Mouse (Mus musculus): ENCODE data around the gene Slc38a4. TPM values are rescaled to one million over a fixed set of nuclear protein-coding genes. Genes with fewer than 3 reads are reported as not detected.
A peak's percentile ranks its signal among the peaks of the same experiment; 100 is the strongest.

Slc38a4 gene
- total and polyA plus RNA-seq, 2 experiments, result 659 to 1,197 TPM

DNA sequence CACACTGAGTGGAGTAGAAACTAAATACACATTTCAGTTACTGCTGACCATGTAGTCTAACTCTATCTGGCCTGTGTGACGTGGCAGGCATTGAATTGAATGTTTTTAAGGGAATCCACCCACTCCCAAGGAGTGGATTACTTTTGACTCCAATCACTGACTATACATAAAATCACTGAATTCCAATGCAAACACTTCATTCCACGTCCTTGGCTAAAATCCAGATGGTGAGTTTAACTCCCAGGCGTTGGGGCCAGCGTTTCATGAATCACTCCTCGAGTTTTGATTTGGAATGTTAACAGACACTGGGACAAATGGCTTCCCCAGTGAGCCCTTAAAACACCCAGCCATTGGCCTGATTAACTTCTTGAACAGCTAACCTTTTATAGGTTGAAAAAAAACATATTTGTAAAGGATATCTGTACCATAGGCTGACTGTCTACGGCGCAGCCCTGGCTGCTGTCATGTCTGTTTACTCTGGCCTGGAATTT, 13.7 kb downstream of the Slc38a4 start:
- Histone ChIP-seq H3K4me1 (ENCODE audit: control insufficient read depth, insufficient read depth, low read length) (peaks cover 36% of the 10 kb centered on the region), H3K4me3 (ENCODE audit: insufficient read depth, low read depth, low read length) (no peak overlapping the region), H3K9ac (ENCODE audit: low read depth, low read length) (no peak overlapping the region; the same call in 1 of the 2 replicates), H3K36me3 (ENCODE audit: control insufficient read depth, insufficient read depth, low read length) (peaks cover 2% of the 10 kb centered on the region; the same call in 1 of the 2 replicates), H3K79me2 (ENCODE audit: control insufficient read depth, insufficient read depth, low read length) (no peaks in the 10 kb centered on the region; the same call in 1 of the 2 replicates), H3K27me3 (ENCODE audit: control insufficient read depth, insufficient read depth, low read length) (no peaks in the 10 kb centered on the region), H3K27ac (replicated peaks; ENCODE audit: insufficient read depth, low read depth, low read length) (peak overlapping the region; percentile 98)
- WGBS, result 21% methylated on average over 7 of the region's 7 CpGs
- TF ChIP-seq CTCF (IDR thresholded peaks at IDR 0.05; ENCODE audit: low read depth, low read length) (no peak), POLR2A (IDR thresholded peaks at IDR 0.05; ENCODE audit: extremely low read depth, insufficient read depth, low read length) (no peak)
- peak; percentile 53 for DNase-seq (ENCODE audit: extremely low read depth, low read depth, low spot score)

DNA sequence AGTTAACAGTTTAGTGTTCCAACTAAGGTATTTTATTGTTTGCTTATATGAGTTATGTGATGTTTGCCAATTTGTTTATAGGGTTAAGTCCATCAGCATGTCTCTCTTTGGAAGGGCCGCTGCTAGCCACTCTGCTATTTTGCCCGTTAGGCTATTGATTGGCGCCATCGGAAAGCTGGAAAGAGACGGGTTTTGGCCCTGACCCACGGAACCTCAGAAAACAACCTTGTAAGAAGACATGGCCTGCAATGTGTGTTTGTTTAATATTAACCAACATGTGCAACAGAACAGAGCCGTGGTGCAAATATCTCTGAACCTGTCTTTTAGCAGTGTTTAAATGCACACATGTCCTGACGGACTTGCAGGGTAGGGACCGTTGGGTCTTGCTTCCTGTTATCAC, 14.6 kb downstream of the Slc38a4 start:
- no peaks in the 10 kb centered on the region for H3K27me3 ChIP-seq (ENCODE audit: control insufficient read depth, insufficient read depth, low read length)
- peaks cover 40% of the 10 kb centered on the region for H3K4me1 ChIP-seq (ENCODE audit: control insufficient read depth, insufficient read depth, low read length)
- no peak overlapping the region; the same call in 1 of the 2 replicates for H3K4me3 ChIP-seq (ENCODE audit: insufficient read depth, low read depth, low read length)
- H3K9ac ChIP-seq (ENCODE audit: low read depth, low read length), result peak overlapping the region; percentile 61
- WGBS, result 23% methylated on average over 9 of the region's 9 CpGs
- peak; percentile 98 for DNase-seq (ENCODE audit: extremely low read depth, low read depth, low spot score)
- TF ChIP-seq POLR2A (IDR thresholded peaks at IDR 0.05; ENCODE audit: extremely low read depth, insufficient read depth, low read length) (no peak), CTCF (IDR thresholded peaks at IDR 0.05; ENCODE audit: low read depth, low read length) (no peak)
- no peaks in the 10 kb centered on the region; the same call in 1 of the 2 replicates for H3K79me2 ChIP-seq (ENCODE audit: control insufficient read depth, insufficient read depth, low read length)
- H3K27ac ChIP-seq (replicated peaks; ENCODE audit: insufficient read depth, low read depth, low read length), result peak overlapping the region; percentile 98
- no peaks in the 10 kb centered on the region; the same call in 1 of the 2 replicates for H3K36me3 ChIP-seq (ENCODE audit: control insufficient read depth, insufficient read depth, low read length)

DNA sequence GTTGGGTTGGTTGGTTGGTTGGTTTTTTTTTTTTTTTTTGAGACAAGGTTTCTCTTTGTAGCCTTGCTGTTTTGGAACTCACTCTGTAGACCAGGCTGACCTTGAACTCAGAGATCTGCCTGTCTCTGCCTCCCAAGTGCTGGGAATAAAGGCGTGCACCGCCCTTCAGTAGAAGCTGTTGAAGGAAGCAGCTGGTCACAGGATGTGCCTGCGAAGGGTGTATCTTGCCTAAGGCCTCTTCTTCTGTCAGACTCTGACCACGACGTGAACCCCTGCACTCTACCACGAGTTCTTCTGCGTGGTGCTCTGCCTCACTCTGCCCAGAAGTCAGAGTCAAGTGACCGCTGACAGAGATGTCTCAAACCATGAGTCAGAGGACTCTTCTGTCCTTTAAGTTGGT, 18.0 kb downstream of the Slc38a4 start:
- Histone ChIP-seq H3K27me3 (ENCODE audit: control insufficient read depth, insufficient read depth, low read length) (no peaks in the 10 kb centered on the region), H3K79me2 (ENCODE audit: control insufficient read depth, insufficient read depth, low read length) (0 out of 2 replicates have a peak, but pooled peaks cover 3% of the 10 kb centered on the region), H3K4me3 (ENCODE audit: insufficient read depth, low read depth, low read length) (no peak overlapping the region), H3K4me1 (ENCODE audit: control insufficient read depth, insufficient read depth, low read length) (peaks cover 35% of the 10 kb centered on the region), H3K27ac (replicated peaks; ENCODE audit: insufficient read depth, low read depth, low read length) (0 out of 2 replicates have a peak overlapping the region, but pooled peaks have one; percentile 18), H3K9ac (ENCODE audit: low read depth, low read length) (no peak overlapping the region), H3K36me3 (ENCODE audit: control insufficient read depth, insufficient read depth, low read length) (no peaks in the 10 kb centered on the region)
- 87% methylated on average over 8 of the region's 8 CpGs for WGBS
- TF ChIP-seq CTCF (IDR thresholded peaks at IDR 0.05; ENCODE audit: low read depth, low read length), result no peak
- no peak for TF ChIP-seq POLR2A (IDR thresholded peaks at IDR 0.05; ENCODE audit: extremely low read depth, insufficient read depth, low read length)
- DNase-seq (ENCODE audit: extremely low read depth, low read depth, low spot score), result no peak

DNA sequence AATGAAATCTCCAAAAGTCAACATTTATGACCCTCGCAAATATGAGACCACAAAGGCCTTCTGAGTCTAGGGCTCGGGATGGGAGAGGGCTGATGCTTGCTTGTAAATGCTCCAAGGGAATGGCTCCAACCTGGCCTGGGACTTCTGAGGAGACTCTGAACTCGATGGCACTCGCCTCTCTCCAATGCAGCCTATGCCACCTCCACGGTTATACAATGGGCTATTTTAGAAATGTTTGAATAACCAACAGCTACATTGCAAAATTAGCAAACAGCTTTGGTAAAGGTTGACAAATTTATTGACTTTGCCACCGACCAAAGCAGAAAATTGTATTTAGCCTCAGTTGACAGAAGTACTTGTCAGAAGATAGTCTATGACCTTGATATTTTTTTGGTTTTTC, 19.9 kb downstream of the Slc38a4 start:
- H3K9ac ChIP-seq (ENCODE audit: low read depth, low read length), result no peak overlapping the region
- H3K27me3 ChIP-seq (ENCODE audit: control insufficient read depth, insufficient read depth, low read length), result no peaks in the 10 kb centered on the region
- no peaks in the 10 kb centered on the region for H3K36me3 ChIP-seq (ENCODE audit: control insufficient read depth, insufficient read depth, low read length)
- H3K4me1 ChIP-seq (ENCODE audit: control insufficient read depth, insufficient read depth, low read length), result peaks cover 28% of the 10 kb centered on the region
- peak; percentile 98 for DNase-seq (ENCODE audit: extremely low read depth, low read depth, low spot score)
- no peak overlapping the region for H3K4me3 ChIP-seq (ENCODE audit: insufficient read depth, low read depth, low read length)
- 25% methylated on average over 6 of the region's 6 CpGs for WGBS
- TF ChIP-seq CTCF (IDR thresholded peaks at IDR 0.05; ENCODE audit: low read depth, low read length) (no peak), POLR2A (IDR thresholded peaks at IDR 0.05; ENCODE audit: extremely low read depth, insufficient read depth, low read length) (no peak)
- 0 out of 2 replicates have a peak, but pooled peaks cover 3% of the 10 kb centered on the region for H3K79me2 ChIP-seq (ENCODE audit: control insufficient read depth, insufficient read depth, low read length)
- peak overlapping the region; percentile 42 for H3K27ac ChIP-seq (replicated peaks; ENCODE audit: insufficient read depth, low read depth, low read length)

DNA sequence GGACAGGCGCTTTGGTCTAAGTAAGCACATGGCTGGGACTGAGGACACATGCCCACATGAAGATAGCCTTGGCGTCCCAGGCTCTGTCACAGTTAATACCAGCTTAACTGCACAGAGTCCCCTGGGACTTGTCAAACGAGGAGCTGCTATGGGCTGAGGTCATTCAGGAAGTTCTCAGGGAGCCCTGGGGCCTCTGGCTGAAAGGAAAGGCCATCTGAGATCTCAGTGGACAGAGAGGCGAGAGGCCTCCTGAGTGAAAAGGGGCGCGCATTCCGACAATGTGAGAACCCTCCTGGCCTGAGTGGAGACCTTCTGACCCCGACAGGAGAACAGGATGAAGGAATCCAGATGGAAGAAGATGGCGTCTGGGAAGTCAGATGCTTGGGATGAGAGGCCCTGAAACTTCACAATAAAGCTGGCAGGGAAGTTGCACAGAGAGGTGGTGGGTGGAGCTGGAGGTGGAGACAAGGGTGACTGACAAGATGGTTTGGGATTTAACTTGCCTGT, 22.2 kb downstream of the Slc38a4 start:
- Histone ChIP-seq H3K79me2 (ENCODE audit: control insufficient read depth, insufficient read depth, low read length) (0 out of 2 replicates have a peak, but pooled peaks cover 3% of the 10 kb centered on the region), H3K9ac (ENCODE audit: low read depth, low read length) (no peak overlapping the region), H3K36me3 (ENCODE audit: control insufficient read depth, insufficient read depth, low read length) (no peaks in the 10 kb centered on the region), H3K27me3 (ENCODE audit: control insufficient read depth, insufficient read depth, low read length) (no peaks in the 10 kb centered on the region), H3K4me1 (ENCODE audit: control insufficient read depth, insufficient read depth, low read length) (peaks cover 23% of the 10 kb centered on the region), H3K4me3 (ENCODE audit: insufficient read depth, low read depth, low read length) (no peak overlapping the region), H3K27ac (replicated peaks; ENCODE audit: insufficient read depth, low read depth, low read length) (peak overlapping the region; percentile 67)
- no peak for TF ChIP-seq POLR2A (IDR thresholded peaks at IDR 0.05; ENCODE audit: extremely low read depth, insufficient read depth, low read length)
- TF ChIP-seq CTCF (IDR thresholded peaks at IDR 0.05; ENCODE audit: low read depth, low read length), result no peak
- peak; percentile 68 for DNase-seq (ENCODE audit: extremely low read depth, low read depth, low spot score)
- WGBS, result 80% methylated on average over 9 of the region's 9 CpGs

DNA sequence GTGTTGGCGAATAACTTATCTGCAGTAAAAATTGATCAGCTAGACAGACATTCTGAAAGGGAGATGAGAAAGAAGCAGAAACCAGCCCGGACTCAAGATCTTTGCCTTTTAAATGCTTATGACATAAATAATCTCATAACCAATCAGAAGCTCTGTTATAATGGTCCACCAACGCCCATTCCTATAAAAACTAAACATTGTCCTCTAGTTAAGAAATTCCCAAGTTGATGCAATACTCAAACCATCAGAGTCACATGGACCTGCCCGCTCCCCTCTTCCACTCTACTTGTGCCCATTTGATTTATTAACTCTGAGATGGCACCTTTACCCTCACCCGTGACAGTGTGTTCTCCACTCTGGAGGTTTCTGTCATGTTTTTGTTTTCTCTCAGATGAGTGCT, 23.9 kb downstream of the Slc38a4 start:
- peak; percentile 92 for DNase-seq (ENCODE audit: extremely low read depth, low read depth, low spot score)
- 23% methylated on average over 5 of the region's 5 CpGs for WGBS
- Histone ChIP-seq H3K79me2 (ENCODE audit: control insufficient read depth, insufficient read depth, low read length) (peaks cover 18% of the 10 kb centered on the region), H3K9ac (ENCODE audit: low read depth, low read length) (peak overlapping the region; percentile 90; the same call in 1 of the 2 replicates), H3K4me3 (ENCODE audit: insufficient read depth, low read depth, low read length) (peak overlapping the region; percentile 42; the same call in 1 of the 2 replicates), H3K27ac (replicated peaks; ENCODE audit: insufficient read depth, low read depth, low read length) (peak overlapping the region; percentile 99), H3K27me3 (ENCODE audit: control insufficient read depth, insufficient read depth, low read length) (no peaks in the 10 kb centered on the region), H3K4me1 (ENCODE audit: control insufficient read depth, insufficient read depth, low read length) (peaks cover 18% of the 10 kb centered on the region), H3K36me3 (ENCODE audit: control insufficient read depth, insufficient read depth, low read length) (no peaks in the 10 kb centered on the region; the same call in 1 of the 2 replicates)
- TF ChIP-seq CTCF (IDR thresholded peaks at IDR 0.05; ENCODE audit: low read depth, low read length) (no peak), POLR2A (IDR thresholded peaks at IDR 0.05; ENCODE audit: extremely low read depth, insufficient read depth, low read length) (no peak)
